8 mouse cellular contexts compared by ENCODE assay signal in the genomic region with DNA sequence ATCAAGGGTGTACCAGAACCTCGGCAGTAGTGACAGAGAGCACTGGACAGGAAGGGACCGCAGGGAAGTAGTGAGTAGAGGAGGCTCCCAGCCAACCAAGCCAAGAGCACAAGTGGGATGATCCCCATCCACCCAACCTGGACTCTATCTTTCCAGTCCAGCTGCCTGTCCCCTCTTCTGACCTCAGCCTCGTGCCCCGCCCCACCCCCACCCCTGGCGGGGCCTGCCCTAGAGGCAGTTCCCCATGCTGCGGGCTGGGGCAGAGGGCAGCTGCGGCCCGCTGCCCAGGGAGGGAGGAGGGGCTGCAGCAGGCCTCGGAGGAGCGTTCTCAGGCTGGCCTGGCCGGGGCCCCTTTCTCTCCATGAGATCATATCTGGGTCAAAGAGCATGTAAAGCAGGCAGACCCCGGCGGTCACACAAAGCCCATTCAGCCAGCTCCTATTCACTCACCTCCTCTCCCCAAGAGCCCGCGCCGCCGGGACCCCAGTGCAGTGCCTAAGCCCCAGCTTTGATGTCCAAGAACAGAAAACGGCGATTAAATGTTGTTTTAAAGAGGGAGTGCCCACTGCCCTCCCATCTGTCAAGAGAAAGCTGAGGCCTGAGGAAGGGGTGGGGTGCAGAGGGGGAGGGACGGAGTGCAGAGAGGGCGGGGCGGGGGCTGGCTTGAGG. TPM values are rescaled to one million over a fixed set of nuclear protein-coding genes. Genes with fewer than 3 reads are reported as not detected.
A peak's percentile ranks its signal among the peaks of the same experiment; 100 is the strongest.
DNase-seq lines count a peak whose midpoint lies in the region; ATAC-seq and TF ChIP-seq lines count a peak whose summit lies in the region.

No protein-coding gene starts in this region.

- H3K9me3 ChIP-seq in embryonic facial prominence, embryonic 12.5 days: 0 out of 2 replicates have a peak, but pooled peaks cover 3% of the 10 kb centered on the region
- H3K9me3 ChIP-seq in heart, embryonic 10.5 days: peaks cover 3% of the 10 kb centered on the region
- no peaks in the 10 kb centered on the region; the same call in 1 of the 2 replicates for H3K9me3 ChIP-seq in liver, embryonic 15.5 days (replicated peaks)
- H3K9me3 ChIP-seq in midbrain, postnatal 0 days (ENCODE audit: low read length): no peaks in the 10 kb centered on the region

- peaks cover 27% of the 10 kb centered on the region for H3K4me1 ChIP-seq in embryonic facial prominence, embryonic 12.5 days
- H3K4me1 ChIP-seq in heart, embryonic 10.5 days: peaks cover 34% of the 10 kb centered on the region
- peaks cover 22% of the 10 kb centered on the region for H3K4me1 ChIP-seq in liver, embryonic 15.5 days (replicated peaks)
- H3K4me1 ChIP-seq in midbrain, postnatal 0 days (ENCODE audit: insufficient read depth, low read length): no peaks in the 10 kb centered on the region

- no peak for TF ChIP-seq CTCF in midbrain, postnatal 0 days (IDR thresholded peaks at IDR 0.05)

- no peak overlapping the region for H3K27ac ChIP-seq in embryonic facial prominence, embryonic 12.5 days
- peak overlapping the region; percentile 76 for H3K27ac ChIP-seq in heart, embryonic 10.5 days
- H3K27ac ChIP-seq in liver, embryonic 15.5 days (replicated peaks): no peak overlapping the region
- H3K27ac ChIP-seq in midbrain, postnatal 0 days (ENCODE audit: low read depth, low read length): no peak overlapping the region

- 3% methylated on average over 22 of the region's 22 CpGs for WGBS in embryonic facial prominence, embryonic 12.5 days
- 1% methylated on average over 22 of the region's 22 CpGs for WGBS in heart, embryonic 10.5 days
- 3% methylated on average over 22 of the region's 22 CpGs for WGBS in liver, embryonic 15.5 days (ENCODE audit: insufficient replicate concordance)
- WGBS in midbrain, postnatal 0 days: 6% methylated on average over 22 of the region's 22 CpGs

- peak overlapping the region; percentile 15 for H3K9ac ChIP-seq in embryonic facial prominence, embryonic 12.5 days
- H3K9ac ChIP-seq in liver, embryonic 15.5 days: peak overlapping the region; percentile 43
- no peak overlapping the region for H3K9ac ChIP-seq in midbrain, postnatal 0 days (replicated peaks; ENCODE audit: low read length, poor library complexity, severe bottlenecking)

- ATAC-seq in frontal cortex, adult (ENCODE audit: low TSS enrichment): 0 out of 2 replicates have a peak, but pooled peaks have one; percentile 13
- ATAC-seq in embryonic facial prominence, embryonic 12.5 days (ENCODE audit: insufficient number of reproducible peaks, insufficient read depth, low FRiP score, low TSS enrichment): peak; percentile 65
- ATAC-seq in liver, embryonic 15.5 days (ENCODE audit: insufficient read depth): peak; percentile 70
- ATAC-seq in midbrain, postnatal 0 days (ENCODE audit: low FRiP score): no peak

- H3K36me3 ChIP-seq in embryonic facial prominence, embryonic 12.5 days: no peaks in the 10 kb centered on the region
- H3K36me3 ChIP-seq in heart, embryonic 10.5 days: no peaks in the 10 kb centered on the region
- H3K36me3 ChIP-seq in liver, embryonic 15.5 days (replicated peaks): no peaks in the 10 kb centered on the region
- H3K36me3 ChIP-seq in midbrain, postnatal 0 days (ENCODE audit: insufficient read depth, low read length): no peaks in the 10 kb centered on the region

- peak overlapping the region; percentile 27 for H3K4me3 ChIP-seq in embryonic facial prominence, embryonic 12.5 days
- peak overlapping the region; percentile 57 for H3K4me3 ChIP-seq in heart, embryonic 10.5 days
- peak overlapping the region; percentile 41 for H3K4me3 ChIP-seq in liver, embryonic 15.5 days (replicated peaks)
- peak overlapping the region; percentile 8; the same call in 1 of the 2 replicates for H3K4me3 ChIP-seq in midbrain, postnatal 0 days (ENCODE audit: low read depth, low read length)

- peak overlapping the region; percentile 51 for H3K4me2 ChIP-seq in embryonic facial prominence, embryonic 12.5 days (replicated peaks)
- H3K4me2 ChIP-seq in liver, embryonic 15.5 days: peak overlapping the region; percentile 70
- peak overlapping the region; percentile 40 for H3K4me2 ChIP-seq in midbrain, postnatal 0 days (ENCODE audit: low read depth, low read length, poor library complexity, severe bottlenecking)

- DNase-seq in frontal cortex, postnatal 25 days (ENCODE audit: low spot score in 2 of 2): no peak
- DNase-seq in heart, embryonic 10.5 days (ENCODE audit: low spot score): peak; percentile 82
- DNase-seq in kidney, adult 11 months: peak; percentile 62
- DNase-seq in midbrain, postnatal 0 days (ENCODE audit: low spot score): peak; percentile 39
- no peak for DNase-seq in B cell, adult 2 months

- peaks cover 25% of the 10 kb centered on the region for H3K27me3 ChIP-seq in embryonic facial prominence, embryonic 12.5 days
- H3K27me3 ChIP-seq in heart, embryonic 10.5 days (ENCODE audit: insufficient read depth, poor library complexity, severe bottlenecking): peaks cover 20% of the 10 kb centered on the region
- H3K27me3 ChIP-seq in liver, embryonic 15.5 days: peaks cover 33% of the 10 kb centered on the region
- H3K27me3 ChIP-seq in midbrain, postnatal 0 days (ENCODE audit: insufficient read depth, low read length): no peaks in the 10 kb centered on the region

RNA-seq across cellular contexts. Expression of gene Nnmt, which starts 44.3 kb away (rescaled TPM):
- polyA plus RNA-seq in embryonic facial prominence, embryonic 12.5 days (2016; fragmentation: Nextera tagmentation; extraction: Ambion mirVana): 5.2 and 5.9 TPM in 2 replicates
- polyA plus RNA-seq in heart, embryonic 10.5 days (2016; fragmentation: Nextera tagmentation; extraction: Ambion mirVana): 2.1 and 2.5 TPM in 2 replicates
- 0.18 and 0.28 TPM in 2 replicates for polyA plus RNA-seq in liver, embryonic 15.5 days (2015; fragmentation: Nextera tagmentation; extraction: Ambion mirVana)
- 0.57 and 1.4 TPM in 2 replicates for total RNA-seq in midbrain, postnatal 0 days (2014; rRNA removed)
- polyA plus RNA-seq in midbrain, postnatal 0 days (2015; fragmentation: Nextera tagmentation; extraction: Ambion mirVana): 3.1 and 3.5 TPM in 2 replicates

Comparison
In these comparisons a context has a peak if more than half of its experiments do, and no peak if none do; other contexts are left out.
1. DNase-seq: peak in heart, embryonic 10.5 days (single experiment), kidney, adult 11 months (single experiment) and midbrain, postnatal 0 days (single experiment); none in frontal cortex, postnatal 25 days (0 of 2) and B cell, adult 2 months (0 of 2).
2. Peak in every context shown above with its lines, with median percentiles within 50 percentile points of each other: H3K4me2 ChIP-seq and H3K4me3 ChIP-seq.